In the genomic region with DNA sequence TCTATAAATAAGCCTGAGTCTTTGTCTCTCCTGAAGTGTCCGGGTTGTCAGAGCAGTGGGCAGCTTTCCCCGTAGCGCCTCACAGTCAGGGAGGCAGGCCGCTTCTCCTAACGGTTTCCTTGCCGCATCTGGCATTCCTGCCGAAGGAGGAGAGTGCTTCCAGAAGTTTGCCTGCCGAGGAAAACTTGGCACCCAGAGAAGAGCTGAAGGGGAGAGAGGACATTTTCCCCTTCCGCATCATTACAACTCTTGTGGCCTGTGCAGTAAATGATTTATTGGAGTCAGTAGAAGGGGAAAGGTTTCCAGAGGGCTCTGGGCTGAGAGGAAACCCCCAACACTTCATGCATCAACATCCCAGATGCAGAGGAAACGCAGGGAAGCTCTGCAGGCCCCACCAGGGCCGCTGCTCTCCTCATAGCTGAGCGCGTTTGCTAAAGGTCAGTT, we compare ENCODE assay signal across 9 mouse cellular contexts. TPM values are rescaled to one million over a fixed set of nuclear protein-coding genes. Genes with fewer than 3 reads are reported as not detected.
DNase-seq lines count a peak whose midpoint lies in the region; ATAC-seq lines count a peak whose summit lies in the region.
"Had no signal": no experiment of that assay in that cellular context is flagged by ENCODE, and none has a peak within 500 bp of the region (broad histone marks: within the 10 kb centered on the region; RNA-seq: fewer than 3 reads in every experiment).

No protein-coding gene starts in this region.

- H3K36me3 ChIP-seq in heart, embryonic 16.5 days (ENCODE audit: control insufficient read depth, insufficient read depth) = no peaks in the 10 kb centered on the region
- no peaks in the 10 kb centered on the region for H3K36me3 ChIP-seq in limb, embryonic 10.5 days

- peak overlapping the region; percentile 57 for H3K9ac ChIP-seq in heart, embryonic 16.5 days (ENCODE audit: low read length)

- 29% methylated on average over 13 of the region's 13 CpGs for WGBS in heart, embryonic 16.5 days
- WGBS in limb, embryonic 10.5 days = 18% methylated on average over 13 of the region's 13 CpGs

- peak overlapping the region; percentile 46 for H3K4me2 ChIP-seq in heart, embryonic 16.5 days (ENCODE audit: low read depth, low read length)

- peak; percentile 32 to 74 for DNase-seq in adrenal gland, adult (ENCODE audit: inconsistent age in 2 of 2, low spot score in 1 of 2)
- DNase-seq in adrenal gland, postnatal 10 days = no peak
- peak; percentile 55 for DNase-seq in embryo, embryonic 10 days (ENCODE audit: low spot score)
- peak; percentile 61 for DNase-seq in limb, embryonic 10.5 days (ENCODE audit: low spot score)
- no peak for DNase-seq in cerebellum, postnatal 10 days
- DNase-seq in left cerebral cortex, postnatal 36 days (ENCODE audit: low spot score in 2 of 2) = no peak
- no peak for DNase-seq in Muller cell, postnatal 12 days (ENCODE audit: inconsistent ontology term)

- H3K4me3 ChIP-seq in heart, embryonic 16.5 days (ENCODE audit: low read length) = peak overlapping the region; percentile 11; the same call in 1 of the 2 replicates
- no peak overlapping the region for H3K4me3 ChIP-seq in limb, embryonic 10.5 days

- no peaks in the 10 kb centered on the region for H3K9me3 ChIP-seq in heart, embryonic 16.5 days (replicated peaks; ENCODE audit: control insufficient read depth, low read length)
- H3K9me3 ChIP-seq in limb, embryonic 10.5 days (replicated peaks) = no peaks in the 10 kb centered on the region

- peaks cover 47% of the 10 kb centered on the region for H3K4me1 ChIP-seq in heart, embryonic 16.5 days (ENCODE audit: control insufficient read depth, insufficient read depth, low read length)
- H3K4me1 ChIP-seq in limb, embryonic 10.5 days = peaks cover 85% of the 10 kb centered on the region

- intact Hi-C loops in left cerebral cortex, postnatal 36 days (cut with DNase I) = no loop called here

- peak; percentile 49; the same call in 1 of the 2 replicates for ATAC-seq in heart, embryonic 16.5 days (replicated peaks; ENCODE audit: extremely low read depth, insufficient read depth, low FRiP score)
- ATAC-seq: activated CD4-positive, CD25-positive, alpha-beta regulatory T cell, adult 4 months had no signal

- H3K27me3 ChIP-seq in heart, embryonic 16.5 days (ENCODE audit: control insufficient read depth, insufficient read depth, low read length) = no peaks in the 10 kb centered on the region
- H3K27me3 ChIP-seq in limb, embryonic 10.5 days (ENCODE audit: low read depth, poor library complexity, severe bottlenecking) = no peaks in the 10 kb centered on the region

- H3K27ac ChIP-seq in heart, embryonic 16.5 days (ENCODE audit: low read length) = peak overlapping the region; percentile 83
- H3K27ac ChIP-seq in limb, embryonic 10.5 days = peak overlapping the region; percentile 77

RNA-seq across cellular contexts. Expression of gene Itpr1, which starts 22.8 kb away (rescaled TPM):
- 100 to 1,000 TPM; 100 to 111 TPM for total RNA-seq in adrenal gland, postnatal 10 days (2021)
- 10.8 and 12.3 TPM in 2 replicates for polyA plus RNA-seq in heart, embryonic 16.5 days (2015; fragmentation: Nextera tagmentation; extraction: Ambion mirVana)
- polyA plus RNA-seq in limb, embryonic 10.5 days (2016; fragmentation: Nextera tagmentation; extraction: Ambion mirVana) = 8.2 and 9.8 TPM in 2 replicates
- total RNA-seq in left cerebral cortex, postnatal 36 days (2021) = 100 to 1,000 TPM; 410 to 414 TPM

RNA-seq across cellular contexts. Expression of gene Sumf1, which starts 50.3 kb away (rescaled TPM):
- total RNA-seq in adrenal gland, postnatal 10 days (2021) = 10 to 100 TPM; 25.9 to 27.6 TPM
- 19.3 and 20.2 TPM in 2 replicates for polyA plus RNA-seq in heart, embryonic 16.5 days (2015; fragmentation: Nextera tagmentation; extraction: Ambion mirVana)
- polyA plus RNA-seq in limb, embryonic 10.5 days (2016; fragmentation: Nextera tagmentation; extraction: Ambion mirVana) = 12.9 and 14.2 TPM in 2 replicates
- 10 to 100 TPM; 22.1 to 24.5 TPM for total RNA-seq in left cerebral cortex, postnatal 36 days (2021)

Comparison
In these comparisons a context has a peak if more than half of its experiments do, and no peak if none do; other contexts are left out.
1. DNase-seq: peak in adrenal gland, adult (2 of 2), embryo, embryonic 10 days (single experiment) and limb, embryonic 10.5 days (single experiment); none in adrenal gland, postnatal 10 days (single experiment), cerebellum, postnatal 10 days (0 of 2), left cerebral cortex, postnatal 36 days (0 of 2) and Muller cell, postnatal 12 days (single experiment).